Mouse (Mus musculus) frontal cortex, postnatal 10 days (tissue): ENCODE measurements around the gene Serinc3.
"Not testable (repeated sequence)": the region's sequence is repeated elsewhere in the genome, so short reads cannot be mapped to it uniquely, and the experiment has no call there.

Experiments used
- DNase-seq, 2 experiments: peaks; one replicate each; pipeline ENCODE4 v3.0.0; 2022; ENCODE audit warnings: low spot score in 2 of 2, mixed read lengths in 1 of 2

Serinc3 gene

DNA sequence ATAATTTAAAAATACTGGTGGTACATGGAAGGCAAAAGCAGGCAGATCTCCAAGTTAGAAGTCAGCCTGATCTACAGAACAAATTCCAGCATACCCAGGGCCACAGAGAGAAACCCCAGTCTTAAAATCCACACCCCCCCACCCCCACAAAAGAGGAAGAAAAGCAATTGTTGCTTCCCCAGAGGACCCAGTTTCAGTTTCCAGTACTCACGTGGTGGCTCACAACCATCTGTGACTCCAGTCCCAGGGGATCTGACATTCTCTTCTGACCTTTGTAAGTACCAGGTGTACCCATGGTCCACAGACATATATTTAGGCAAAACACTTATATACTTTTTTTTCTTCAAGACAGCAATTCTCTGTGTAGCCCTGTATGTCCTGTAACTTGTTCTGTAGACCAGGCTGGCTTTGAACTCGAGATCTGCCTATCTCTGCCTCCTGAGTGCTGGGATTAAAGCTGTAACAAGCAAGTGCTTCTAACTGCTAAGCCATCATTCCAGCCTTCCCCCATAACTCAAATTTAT is 17.8 kb upstream of the Serinc3 start:
- DNase-seq, result no peak

- DNase-seq, result no peak
Observed at GRCm38 (mm10) chr2:163662076-163662475, 17.1 kb upstream of the Serinc3 start.

GRCm38 (mm10) chr2:163661371-163661850 is 16.5 kb upstream of the Serinc3 start:
- DNase-seq, result peak; percentile 37 to 52

GRCm38 (mm10) chr2:163660103-163660701 is 15.3 kb upstream of the Serinc3 start:
- DNase-seq, result no peak

GRCm38 (mm10) chr2:163659431-163659830 is 14.5 kb upstream of the Serinc3 start:
- DNase-seq, result no peak

DNA sequence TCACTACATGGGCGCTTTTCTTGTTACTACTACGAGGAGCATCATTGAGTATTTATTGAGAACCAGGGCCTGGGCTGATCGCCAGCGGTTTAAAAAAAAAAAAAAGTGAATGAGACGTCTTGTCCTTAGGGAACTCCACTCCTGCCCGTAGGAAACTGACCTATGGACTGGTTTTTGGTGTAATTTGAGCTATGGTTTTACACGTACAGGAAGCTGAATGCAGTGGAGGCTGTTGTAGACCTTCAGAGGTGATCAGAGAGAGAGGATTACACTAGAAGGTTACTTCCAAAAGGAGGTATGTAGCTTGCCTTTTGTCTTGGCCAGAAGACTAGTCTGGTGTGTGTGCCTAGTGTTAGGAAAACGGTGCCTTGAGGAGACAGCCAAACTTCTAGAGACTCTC is 14.0 kb upstream of the Serinc3 start:
- DNase-seq, result no peak

GRCm38 (mm10) chr2:163657975-163658886 is 13.3 kb upstream of the Serinc3 start, which contains the start of gene Pkig:
Gene Pkig (plus strand): TSS chr2:163658386.
- peak; percentile 70 to 85 for DNase-seq

GRCm38 (mm10) chr2:163657486-163657885 is 12.6 kb upstream of the Serinc3 start:
- no peak for DNase-seq

- not testable (repeated sequence) for DNase-seq
Observed at GRCm38 (mm10) chr2:163655699-163656098, 10.8 kb upstream of the Serinc3 start.

- DNase-seq, result no peak
Observed at GRCm38 (mm10) chr2:163646461-163647080, 1.6 kb upstream of the Serinc3 start.

DNA sequence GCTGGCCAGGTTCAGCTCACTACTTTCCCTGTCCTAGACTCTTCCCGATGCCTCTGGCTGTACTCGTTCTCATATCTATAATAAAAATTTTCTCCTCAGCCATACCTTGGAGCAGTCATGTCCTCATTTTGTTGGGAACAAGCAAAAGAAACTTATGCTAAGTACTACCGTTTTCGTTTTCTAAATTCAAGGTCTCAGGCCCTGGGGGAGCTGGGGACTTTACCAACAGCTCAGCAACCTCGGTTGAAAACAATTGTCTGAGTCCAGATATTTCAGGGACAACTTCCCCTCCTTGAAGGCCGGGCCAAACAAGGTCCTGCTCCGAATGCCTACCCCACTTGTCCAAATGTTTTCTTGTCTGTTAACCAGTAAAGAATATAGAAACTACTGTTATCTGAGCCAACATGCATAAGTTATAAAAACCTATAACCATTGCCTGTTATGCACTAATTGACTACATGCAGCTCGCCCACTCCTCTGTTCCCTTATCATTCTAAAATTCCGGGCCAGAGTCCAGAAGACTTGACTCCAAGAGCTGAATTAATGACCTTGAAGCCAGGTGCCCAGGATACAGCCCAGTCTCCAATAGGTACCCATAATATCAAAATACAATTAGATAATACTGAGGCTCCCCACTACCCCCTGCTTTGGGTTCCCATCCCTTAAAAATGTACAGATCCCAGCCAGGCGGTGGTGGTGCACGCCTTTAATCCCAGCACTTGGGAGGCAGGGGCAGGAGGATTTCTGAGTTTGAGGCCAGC is 949 bp upstream of the Serinc3 start:
- no peak for DNase-seq

GRCm38 (mm10) chr2:163644047-163644446 is 884 bp downstream of the Serinc3 start:
- no peak for DNase-seq

GRCm38 (mm10) chr2:163643576-163643971 is 1.4 kb downstream of the Serinc3 start:
- DNase-seq, result no peak

DNA sequence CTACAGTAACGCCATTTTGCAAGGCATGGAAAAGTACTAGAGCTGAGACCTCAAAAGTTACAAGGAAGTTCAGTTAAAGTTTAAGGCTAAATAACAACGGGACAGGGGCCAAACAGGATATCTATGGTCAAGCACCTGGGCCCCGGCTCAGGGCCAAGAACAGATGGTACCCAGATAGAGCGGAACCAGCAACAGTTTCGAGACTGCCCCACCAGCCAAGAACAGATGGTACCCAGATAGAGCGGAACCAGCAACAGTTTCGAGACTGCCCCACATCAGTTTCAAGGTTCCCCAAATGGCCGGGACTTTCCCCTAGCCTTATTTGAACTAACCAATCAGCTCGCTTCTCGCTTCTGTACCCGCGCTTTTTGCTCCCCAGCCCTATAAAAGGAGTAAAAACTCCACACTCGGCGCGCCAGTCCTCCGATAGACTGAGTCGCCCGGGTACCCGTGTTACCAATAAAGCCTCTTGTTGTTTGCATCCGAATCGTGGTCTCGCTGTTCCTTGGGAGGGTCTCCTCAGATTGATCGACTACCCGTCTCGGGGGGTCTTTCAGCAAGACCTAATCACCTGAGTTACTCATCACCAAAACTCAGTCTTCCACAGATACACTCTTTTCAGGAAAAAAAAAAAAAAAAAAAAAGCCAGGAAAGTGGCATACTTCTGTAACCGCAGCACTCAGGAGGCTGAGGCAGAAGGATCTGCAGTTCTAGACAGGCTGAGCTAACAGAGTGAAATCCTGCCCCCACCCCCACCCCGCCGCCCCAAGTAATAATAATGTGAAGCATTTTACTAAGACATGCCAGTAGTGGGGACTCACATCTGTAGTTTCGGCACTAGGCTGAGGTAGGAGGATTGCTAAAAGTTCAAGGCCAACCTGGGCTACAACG is 2.0 kb downstream of the Serinc3 start:
- peak; percentile 28 to 44 for DNase-seq

DNA sequence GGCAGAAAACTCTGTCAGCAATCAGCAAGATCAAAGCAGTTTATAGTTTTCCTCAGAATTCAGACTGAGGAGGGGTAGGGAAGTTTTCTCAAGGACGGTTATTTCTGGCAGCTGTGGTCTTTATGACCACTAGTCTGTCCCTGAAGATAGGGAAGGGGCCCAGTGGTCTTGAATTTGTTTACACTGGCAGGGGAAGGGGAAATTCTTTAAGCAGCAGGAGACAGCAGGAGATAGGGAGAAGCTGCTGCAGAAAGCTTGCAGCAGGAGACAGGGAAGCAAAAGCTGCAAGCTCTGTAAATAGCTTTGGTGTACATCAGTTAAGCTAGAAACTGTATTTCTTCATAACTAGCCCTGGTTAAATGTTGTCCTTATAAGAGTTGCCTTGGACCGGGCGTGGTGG is 3.2 kb downstream of the Serinc3 start:
- DNase-seq, result no peak

GRCm38 (mm10) chr2:163640493-163640892 is 4.4 kb downstream of the Serinc3 start:
- no peak for DNase-seq

DNA sequence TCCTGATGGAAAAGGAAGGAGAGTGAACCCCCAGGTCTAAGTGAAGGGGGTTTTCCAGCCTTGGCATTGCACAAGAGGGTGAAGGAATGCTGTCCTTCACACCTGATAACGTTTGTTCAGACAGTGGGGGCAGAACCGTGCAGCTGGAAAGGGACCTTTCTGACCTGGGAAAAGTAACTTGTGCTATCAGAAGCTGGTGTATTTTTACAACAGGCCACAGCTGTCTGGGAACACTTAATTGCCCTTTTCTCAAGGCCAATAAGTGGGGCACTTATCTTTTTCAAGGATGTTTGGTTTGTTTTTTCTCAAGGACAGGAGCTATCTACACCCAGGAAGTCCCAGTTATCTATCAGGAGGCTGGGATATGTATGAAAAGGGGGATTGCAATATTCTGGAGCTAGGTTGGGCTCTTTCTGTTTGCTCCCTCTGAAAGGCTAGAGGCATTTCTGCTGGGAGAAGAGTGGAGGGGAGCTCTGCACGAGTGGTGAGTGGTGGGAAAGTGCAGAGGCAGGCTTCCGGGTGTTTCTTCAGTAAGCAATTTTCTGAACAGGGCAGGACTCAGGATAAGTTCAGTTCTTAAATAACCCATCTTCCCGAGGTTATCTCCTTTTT is 7.2 kb downstream of the Serinc3 start:
- DNase-seq, result no peak

- DNase-seq, result no peak
Observed at GRCm38 (mm10) chr2:163636057-163636456, 8.9 kb downstream of the Serinc3 start.

GRCm38 (mm10) chr2:163634211-163634610 is 10.7 kb downstream of the Serinc3 start:
- DNase-seq, result no peak

- DNase-seq, result no peak
Observed at GRCm38 (mm10) chr2:163631715-163632114, 13.2 kb downstream of the Serinc3 start.
